Mouse (Mus musculus) 416B (cell line): ENCODE measurements around the gene Prss53.

Source experiments
- DNase-seq: peaks from one replicate; pipeline ENCODE4 v3.0.0; 2011; ENCODE audit warnings: low read depth

The Prss53 gene

GRCm38 (mm10) chr7:127912190-127912871 is 21.6 kb upstream of the Prss53 start, which contains the start of gene Kat8:
TSS of gene Kat8 (plus strand) at chr7:127912516.
- peak; percentile 95 for DNase-seq

GRCm38 (mm10) chr7:127908656-127909055 is 17.9 kb upstream of the Prss53 start:
- DNase-seq: no peak

DNA sequence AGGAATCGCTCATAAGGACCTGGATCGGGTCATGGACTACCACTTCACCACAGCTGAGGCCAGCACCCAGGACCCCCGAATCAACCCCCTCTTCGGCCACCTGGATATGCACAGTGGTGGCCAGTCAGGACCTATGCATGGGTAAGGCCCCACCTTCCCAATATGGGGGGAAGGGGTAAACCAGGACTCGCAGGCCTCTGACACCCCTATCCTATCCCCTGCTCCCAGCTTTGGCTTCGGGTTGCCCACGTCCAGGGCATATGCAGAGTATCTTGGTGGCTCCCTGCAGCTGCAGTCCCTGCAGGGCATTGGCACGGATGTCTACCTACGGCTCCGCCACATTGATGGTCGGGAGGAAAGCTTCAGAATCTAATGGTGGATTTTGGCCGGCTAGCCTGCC is 17.2 kb upstream of the Prss53 start:
- DNase-seq: no peak

- peak; percentile 90 for DNase-seq
Observed at GRCm38 (mm10) chr7:127903971-127904796, 13.4 kb upstream of the Prss53 start, which contains the start of gene Bckdk. TSS of gene Bckdk (plus strand) at chr7:127904082.

DNA sequence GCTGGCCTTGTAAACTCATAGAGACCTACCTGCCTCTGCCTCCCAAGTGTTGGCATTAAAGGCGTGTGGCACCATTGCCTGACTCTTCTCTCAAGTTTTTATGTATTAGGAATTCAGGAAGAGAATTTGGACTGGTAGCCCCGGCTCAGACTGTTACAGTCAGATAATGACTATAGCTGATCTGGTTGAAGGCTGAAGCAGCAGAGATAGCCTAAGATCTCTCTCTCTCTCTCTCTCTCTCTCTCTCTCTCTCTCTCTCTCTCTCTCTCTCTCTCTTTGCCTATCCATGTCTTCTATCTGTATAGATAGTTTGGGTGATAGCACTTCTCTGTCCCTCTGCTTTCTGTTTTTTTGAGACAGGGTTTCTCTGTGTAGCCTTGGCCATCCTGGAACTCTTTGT is 11.0 kb upstream of the Prss53 start:
- no peak for DNase-seq

DNA sequence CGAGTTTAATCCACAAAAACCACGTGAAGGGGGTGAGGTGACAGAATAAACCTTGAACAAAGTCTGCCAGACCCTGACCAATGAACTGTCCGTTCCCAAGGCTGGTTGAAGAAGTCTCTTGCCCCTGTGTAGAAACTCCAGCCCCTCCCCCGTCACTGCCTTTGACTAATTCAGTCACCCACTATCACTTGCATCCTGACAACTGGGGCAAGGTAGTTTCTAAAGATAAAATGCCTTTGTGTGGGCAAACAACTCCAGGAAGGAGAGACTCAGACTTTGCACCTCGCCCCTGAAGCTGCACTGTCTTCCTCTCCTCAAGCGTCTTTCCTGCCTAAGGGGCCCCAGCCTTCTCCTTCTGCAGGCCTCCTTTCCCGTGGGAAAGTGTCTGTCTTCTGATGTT is 9.2 kb upstream of the Prss53 start:
- DNase-seq: no peak

DNA sequence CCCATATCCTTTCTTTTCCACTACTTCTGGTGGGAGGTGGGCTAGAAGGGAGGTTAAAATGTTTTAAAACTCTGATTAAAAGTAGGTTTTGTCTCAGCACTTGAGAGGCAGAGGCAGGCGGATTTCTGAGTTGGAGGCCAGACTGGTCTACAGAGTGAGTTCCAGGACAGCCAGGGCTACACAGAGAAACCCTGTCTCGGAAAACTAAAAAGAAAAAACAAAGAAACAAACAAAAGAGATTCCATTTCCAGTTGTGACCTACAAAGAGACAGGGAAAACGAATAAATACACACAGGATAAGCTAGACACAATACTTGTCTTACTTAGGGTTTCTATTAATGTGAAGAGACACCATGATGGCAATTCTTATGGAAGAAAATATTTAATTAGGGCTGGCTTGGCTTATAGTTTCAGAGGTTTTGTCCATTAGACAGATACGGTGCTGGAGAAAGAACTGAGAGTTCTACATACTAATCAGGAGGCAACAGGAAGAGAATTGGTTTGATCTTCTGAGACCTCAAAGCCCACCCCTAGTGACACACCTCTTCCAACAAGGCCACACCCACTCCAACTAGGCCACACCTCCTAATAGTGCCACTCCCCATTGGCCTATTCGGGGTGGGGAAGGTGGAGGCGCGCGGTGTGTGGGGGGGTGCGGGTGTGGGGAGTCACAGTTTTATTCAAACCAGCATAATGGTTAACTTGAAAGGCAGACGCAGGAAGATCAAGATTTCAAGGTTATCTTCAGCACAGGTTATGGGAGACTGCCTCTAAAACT is 7.6 kb upstream of the Prss53 start:
- no peak for DNase-seq

DNA sequence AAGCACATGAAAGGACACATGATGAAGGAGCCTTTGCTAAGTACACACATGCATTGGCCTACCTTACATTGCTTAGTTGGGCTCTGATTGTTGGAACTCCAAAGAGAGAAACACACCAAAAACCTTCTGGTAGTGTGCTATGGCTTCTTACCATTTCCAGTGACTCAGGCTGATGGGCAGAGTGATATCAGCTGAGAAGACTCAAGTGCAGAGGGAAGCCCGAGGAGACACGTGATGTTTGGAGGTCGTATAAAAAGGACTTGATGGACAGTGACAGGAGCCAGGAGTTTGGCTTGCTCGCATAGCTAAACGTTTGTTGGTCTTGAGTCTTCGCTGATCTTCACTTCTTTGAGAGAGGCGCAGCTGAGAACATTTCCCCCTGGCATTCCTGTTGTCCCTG is 6.8 kb upstream of the Prss53 start:
- no peak for DNase-seq

- DNase-seq: peak; percentile 74
Observed at GRCm38 (mm10) chr7:127896384-127896783, 5.6 kb upstream of the Prss53 start.

GRCm38 (mm10) chr7:127895891-127896290 is 5.1 kb upstream of the Prss53 start:
- peak; percentile 39 for DNase-seq

- peak; percentile 97 for DNase-seq
Observed at GRCm38 (mm10) chr7:127895442-127895841, 4.7 kb upstream of the Prss53 start, which contains the start of the genes Gm21974 and Vkorc1. TSS of gene Gm21974 (minus strand) at chr7:127895454. TSS of gene Vkorc1 (minus strand) at chr7:127895617.

GRCm38 (mm10) chr7:127894480-127894879 is 3.7 kb upstream of the Prss53 start:
- DNase-seq: no peak

GRCm38 (mm10) chr7:127888821-127889220 is 1.9 kb downstream of the Prss53 start:
- DNase-seq: no peak

DNA sequence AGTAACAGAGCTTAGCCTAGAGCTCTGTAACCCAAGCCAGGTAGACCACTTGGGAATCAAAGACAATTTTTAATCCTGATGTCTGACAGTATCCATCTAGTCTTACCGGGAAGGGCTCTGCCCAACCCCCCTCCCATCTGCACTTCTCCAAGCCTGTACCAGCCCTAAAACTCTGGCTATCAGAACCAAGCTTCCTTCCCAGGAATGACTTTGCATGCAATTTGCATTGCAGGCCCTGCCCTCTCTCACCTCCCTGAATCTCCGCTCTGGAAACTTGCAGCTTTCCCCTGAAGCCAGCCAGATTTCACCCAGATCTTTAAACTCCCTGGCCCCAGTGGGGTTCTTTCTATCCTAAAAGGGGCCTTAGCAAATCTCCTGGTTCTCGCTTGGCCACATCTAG is 3.0 kb downstream of the Prss53 start:
- DNase-seq: no peak

- no peak for DNase-seq
Observed at GRCm38 (mm10) chr7:127887191-127887590, 3.6 kb downstream of the Prss53 start.

DNA sequence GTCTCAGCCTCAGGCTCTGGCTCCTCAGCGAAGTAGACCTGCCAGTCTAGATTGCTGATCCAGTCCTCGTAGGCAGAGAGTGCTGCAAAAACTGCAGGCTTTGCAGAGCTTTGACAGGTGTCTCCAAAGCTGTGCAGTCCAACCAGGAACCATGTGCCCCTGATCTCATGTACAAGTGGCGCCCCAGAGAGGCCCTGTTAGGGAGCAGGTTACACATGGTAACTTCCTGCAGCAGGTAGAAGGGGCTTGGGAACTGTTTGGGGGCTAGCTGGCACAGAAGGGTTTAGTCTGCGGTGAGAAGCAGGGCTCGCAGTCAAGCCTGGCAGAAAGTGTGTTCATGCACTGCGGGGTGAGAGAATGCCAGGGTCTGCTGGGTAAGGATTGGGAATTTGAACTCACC is 4.2 kb downstream of the Prss53 start:
- no peak for DNase-seq

- no peak for DNase-seq
Observed at GRCm38 (mm10) chr7:127885951-127886350, 4.8 kb downstream of the Prss53 start.

DNA sequence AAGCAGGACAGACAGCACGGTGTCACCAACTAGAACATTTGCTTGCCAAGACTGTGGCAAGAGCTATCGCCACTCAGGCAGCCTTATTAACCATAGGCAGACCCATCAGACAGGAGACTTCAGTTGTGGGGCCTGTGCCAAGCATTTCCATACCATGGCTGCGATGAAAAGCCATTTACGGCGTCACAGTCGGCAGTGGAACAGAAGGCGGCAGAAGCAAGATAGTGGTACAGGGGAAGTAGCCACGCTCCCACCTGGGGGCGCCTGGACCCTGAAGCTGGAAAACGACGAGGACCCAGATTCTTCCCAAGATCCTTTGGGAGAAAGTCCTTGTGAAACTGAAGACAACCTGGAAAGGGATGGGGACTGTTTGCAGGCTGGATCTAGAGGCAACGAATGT is 10.3 kb downstream of the Prss53 start:
- DNase-seq: no peak

DNA sequence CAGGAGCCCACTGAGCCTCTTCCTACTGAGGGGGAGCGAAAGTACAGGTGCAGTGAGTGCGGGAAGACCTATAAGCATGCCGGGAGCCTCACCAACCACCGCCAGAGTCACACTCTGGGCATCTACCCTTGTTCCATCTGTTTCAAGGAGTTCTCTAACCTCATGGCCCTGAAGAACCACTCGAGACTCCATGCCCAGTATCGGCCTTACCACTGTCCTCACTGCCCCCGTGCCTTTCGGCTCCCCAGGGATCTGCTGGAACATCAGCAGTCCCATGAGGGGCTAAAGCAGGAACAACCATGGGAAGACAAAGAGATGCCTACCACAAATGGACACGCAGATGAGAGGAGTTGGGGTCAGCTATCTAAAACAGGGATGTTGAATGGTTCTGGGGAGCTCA is 11.5 kb downstream of the Prss53 start:
- no peak for DNase-seq

DNA sequence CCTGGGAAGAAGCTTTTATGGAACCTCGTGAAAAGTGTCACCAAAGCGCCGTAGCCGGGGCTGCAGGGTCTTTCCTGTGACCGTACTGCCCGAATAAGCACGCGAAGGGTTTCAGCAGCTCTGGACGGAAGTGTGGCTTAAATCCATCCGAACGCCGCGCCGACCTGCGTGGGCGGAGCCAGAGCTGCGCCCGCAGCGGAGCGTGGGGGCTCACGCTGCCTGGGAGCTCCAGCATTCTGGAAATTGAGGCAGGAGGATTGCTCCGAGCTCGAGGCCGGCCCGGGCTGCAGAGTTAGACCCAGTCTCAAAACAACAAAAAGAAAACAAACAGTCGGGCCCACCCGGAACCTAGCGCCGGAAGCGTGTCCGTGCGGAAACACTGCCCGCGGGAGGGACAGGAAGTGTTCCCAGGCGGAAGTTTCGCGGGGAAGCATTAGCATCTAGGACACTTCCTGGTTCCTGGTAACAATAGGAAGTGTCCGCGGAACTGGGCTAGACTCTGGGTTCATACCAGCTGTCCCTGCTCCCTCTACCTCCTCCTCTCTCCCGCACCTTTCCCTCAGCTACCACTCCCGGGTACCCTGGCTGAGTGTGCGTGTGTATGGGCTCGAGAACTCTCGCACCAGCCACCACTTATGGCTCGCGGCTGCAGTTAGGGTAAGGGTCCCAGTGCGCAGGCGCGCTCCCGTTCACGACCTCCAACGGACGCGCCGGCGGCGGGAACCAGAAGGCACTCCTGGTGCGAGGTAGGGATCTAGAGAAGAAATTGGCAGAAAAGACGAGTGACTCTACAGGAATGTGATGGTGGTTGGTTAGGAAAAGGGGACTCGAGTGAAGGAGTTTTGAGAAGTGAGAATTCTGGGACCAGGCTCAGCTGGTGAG is 14.1 kb downstream of the Prss53 start, which contains the start of gene Zfp668:
TSS of gene Zfp668 (minus strand) at position 362 of the 882 bp plus-strand sequence.
- peak; percentile 97 for DNase-seq

- DNase-seq: peak; percentile 91
Observed at GRCm38 (mm10) chr7:127876041-127876466, 14.7 kb downstream of the Prss53 start, which contains the start of gene Zfp646. TSS of gene Zfp646 (plus strand) at chr7:127876221.
